In genomic region chr13:54797356-54797755, GRCm38 (mm10) we compare ENCODE assay signal across 8 mouse cellular contexts. TPM values are rescaled to one million over a fixed set of nuclear protein-coding genes. Genes with fewer than 3 reads are reported as not detected.
A peak's percentile ranks its signal among the peaks of the same experiment; 100 is the strongest.
DNase-seq lines count a peak whose midpoint lies in the region; ATAC-seq and TF ChIP-seq lines count a peak whose summit lies in the region.
"Had no signal": no experiment of that assay in that cellular context is flagged by ENCODE, and none has a peak within 500 bp of the region (broad histone marks: within the 10 kb centered on the region; RNA-seq: fewer than 3 reads in every experiment).

No protein-coding gene starts in this region.

- TF ChIP-seq POLR2A in CH12.LX (IDR thresholded peaks at IDR 0.05; ENCODE audit: low read depth, low read length): no peak
- no peak for TF ChIP-seq POLR2A in cortical plate, adult 2 months (IDR thresholded peaks at IDR 0.05; ENCODE audit: extremely low read depth, insufficient read depth, low read length)

- no peak for TF ChIP-seq EP300 in CH12.LX (IDR thresholded peaks at IDR 0.05; ENCODE audit: low read length)
- no peak for TF ChIP-seq EP300 in lung, postnatal 0 days (IDR thresholded peaks at IDR 0.05)

- peak; percentile 92 for TF ChIP-seq RAD21 in CH12.LX (IDR thresholded peaks at IDR 0.05; ENCODE audit: low read depth, low read length)

- no peaks in the 10 kb centered on the region for H3K36me3 ChIP-seq in intestine, postnatal 0 days (ENCODE audit: control insufficient read depth, insufficient read depth)
- no peaks in the 10 kb centered on the region for H3K36me3 ChIP-seq in intestine, embryonic 16.5 days (ENCODE audit: control insufficient read depth, insufficient read depth, low read length)
- no peaks in the 10 kb centered on the region for H3K36me3 ChIP-seq in CH12.LX (replicated peaks in 1 of 2; ENCODE audit: control insufficient read depth in 1 of 2, insufficient read depth in 1 of 2, low read length in 1 of 2)
- H3K36me3 ChIP-seq in lung, postnatal 0 days (ENCODE audit: insufficient read depth, low read length): no peaks in the 10 kb centered on the region
- H3K36me3 ChIP-seq: limb, embryonic 12.5 days had no signal

- no peaks in the 10 kb centered on the region for H3K79me2 ChIP-seq in CH12.LX (replicated peaks; ENCODE audit: control insufficient read depth, extremely low read depth, insufficient read depth, poor library complexity, severe bottlenecking)

- H3K4me1 ChIP-seq in intestine, postnatal 0 days (replicated peaks; ENCODE audit: control insufficient read depth, insufficient read depth, low read length): no peaks in the 10 kb centered on the region
- H3K4me1 ChIP-seq in intestine, embryonic 16.5 days (ENCODE audit: control insufficient read depth, insufficient read depth, low read length): no peaks in the 10 kb centered on the region
- no peaks in the 10 kb centered on the region for H3K4me1 ChIP-seq in CH12.LX (ENCODE audit: control insufficient read depth in 1 of 2, insufficient read depth in 2 of 2)
- no peaks in the 10 kb centered on the region; the same call in 1 of the 2 replicates for H3K4me1 ChIP-seq in cortical plate, adult 2 months (ENCODE audit: control insufficient read depth, insufficient read depth, low read length)
- no peaks in the 10 kb centered on the region for H3K4me1 ChIP-seq in lung, postnatal 0 days (ENCODE audit: insufficient read depth, low read depth, low read length)

- H3K27ac ChIP-seq in intestine, postnatal 0 days (ENCODE audit: low read depth, low read length): no peak overlapping the region
- no peak overlapping the region for H3K27ac ChIP-seq in intestine, embryonic 16.5 days (ENCODE audit: low read length)
- no peak overlapping the region for H3K27ac ChIP-seq in CH12.LX (ENCODE audit: insufficient read depth, low read depth)
- no peak overlapping the region for H3K27ac ChIP-seq in cortical plate, adult 2 months (ENCODE audit: insufficient read depth, low read length)
- no peak overlapping the region for H3K27ac ChIP-seq in lung, postnatal 0 days (ENCODE audit: low read length)
- H3K27ac ChIP-seq: limb, embryonic 12.5 days had no signal

- DNase-seq in A20 (ENCODE audit: low read depth, low spot score) (peak; percentile 48), CH12.LX (ENCODE audit: extremely low read depth) (peak; percentile 39)
- peak; percentile 47 for DNase-seq in lung, postnatal 0 days (ENCODE audit: low spot score)
- DNase-seq in gastrocnemius, postnatal 14 days: no peak

- H3K4me2 ChIP-seq in intestine, postnatal 0 days (replicated peaks; ENCODE audit: low read depth): no peak overlapping the region
- no peak overlapping the region for H3K4me2 ChIP-seq in intestine, embryonic 16.5 days (ENCODE audit: low read depth, low read length)
- H3K4me2 ChIP-seq in CH12.LX (ENCODE audit: insufficient read depth, low read depth, poor library complexity, severe bottlenecking): no peak overlapping the region
- no peak overlapping the region for H3K4me2 ChIP-seq in lung, postnatal 0 days (replicated peaks; ENCODE audit: low read depth, low read length)
- H3K4me2 ChIP-seq: limb, embryonic 12.5 days had no signal

- H3K4me3 ChIP-seq in intestine, postnatal 0 days (ENCODE audit: low read depth, low read length): no peak overlapping the region
- no peak overlapping the region for H3K4me3 ChIP-seq in intestine, embryonic 16.5 days (ENCODE audit: low read length)
- no peak overlapping the region for H3K4me3 ChIP-seq in CH12.LX (replicated peaks in 1 of 3; ENCODE audit: low read depth in 2 of 3, low read length in 2 of 3, poor library complexity in 1 of 3)
- H3K4me3 ChIP-seq in cortical plate, adult 2 months (ENCODE audit: insufficient read depth, low read length): no peak overlapping the region
- no peak overlapping the region for H3K4me3 ChIP-seq in lung, postnatal 0 days (ENCODE audit: low read depth, low read length)
- H3K4me3 ChIP-seq: limb, embryonic 12.5 days had no signal

- no peaks in the 10 kb centered on the region for H3K27me3 ChIP-seq in intestine, postnatal 0 days (replicated peaks; ENCODE audit: control insufficient read depth, insufficient read depth, low read length)
- H3K27me3 ChIP-seq in intestine, embryonic 16.5 days (replicated peaks; ENCODE audit: control insufficient read depth, insufficient read depth, low read length): no peaks in the 10 kb centered on the region
- H3K27me3 ChIP-seq in CH12.LX (replicated peaks): peaks cover 80% of the 10 kb centered on the region
- H3K27me3 ChIP-seq in lung, postnatal 0 days (replicated peaks; ENCODE audit: insufficient read depth, low read length): no peaks in the 10 kb centered on the region

- H3K9me3 ChIP-seq in intestine, postnatal 0 days (ENCODE audit: control insufficient read depth): no peaks in the 10 kb centered on the region
- no peaks in the 10 kb centered on the region for H3K9me3 ChIP-seq in intestine, embryonic 16.5 days (ENCODE audit: control insufficient read depth, low read length)
- peaks cover 7% of the 10 kb centered on the region for H3K9me3 ChIP-seq in CH12.LX (replicated peaks; ENCODE audit: low read length)
- no peaks in the 10 kb centered on the region for H3K9me3 ChIP-seq in lung, postnatal 0 days (ENCODE audit: low read length)
- H3K9me3 ChIP-seq: limb, embryonic 12.5 days had no signal

- intact Hi-C loops in gastrocnemius, postnatal 14 days (cut with DNase I; ENCODE audit: low total_unique reads): loop anchor here (5.0 to 10.0 kb wide), 2 partner anchors 275 to 377 kb away; no protein-coding TSS in a partner anchor

- ATAC-seq in intestine, postnatal 0 days: no peak
- ATAC-seq in intestine, embryonic 16.5 days: no peak
- no peak for ATAC-seq in lung, postnatal 0 days

- no peak overlapping the region for H3K9ac ChIP-seq in intestine, postnatal 0 days (ENCODE audit: low read depth, low read length)
- H3K9ac ChIP-seq in intestine, embryonic 16.5 days (ENCODE audit: low read depth, low read length): no peak overlapping the region
- no peak overlapping the region for H3K9ac ChIP-seq in CH12.LX (ENCODE audit: insufficient read depth, low read depth)
- H3K9ac ChIP-seq in lung, postnatal 0 days (replicated peaks; ENCODE audit: low read depth): no peak overlapping the region
- H3K9ac ChIP-seq: limb, embryonic 12.5 days had no signal

- dilution Hi-C loops in CH12.LX (cut with MboI; ENCODE audit: extremely low pct_ligation_motif_present, extremely low pct_unique_long_range_greater_than_20kb, low sequenced_read_pairs): no loop called here

- WGBS in intestine, postnatal 0 days: 38% methylated on average over 4 of the region's 4 CpGs
- WGBS in intestine, embryonic 16.5 days: 37% methylated on average over 4 of the region's 4 CpGs
- 35% methylated on average over 4 of the region's 4 CpGs for WGBS in lung, postnatal 0 days

- peak; percentile 92 for TF ChIP-seq CTCF in intestine, postnatal 0 days (IDR thresholded peaks at IDR 0.05; ENCODE audit: low read depth)
- TF ChIP-seq CTCF in CH12.LX (conservative IDR thresholded peaks at IDR 0.05 in 1 of 2, IDR thresholded peaks at IDR 0.05 in 1 of 2; ENCODE audit: low read depth in 2 of 2, low read length in 2 of 2): peak; percentile 94 to 99
- TF ChIP-seq CTCF in cortical plate, adult 2 months (IDR thresholded peaks at IDR 0.05; ENCODE audit: extremely low read depth, insufficient read depth, low read length): peak; percentile 89
- peak; percentile 95 for TF ChIP-seq CTCF in lung, postnatal 0 days (IDR thresholded peaks at IDR 0.05)

- in situ Hi-C loops in CH12.LX (cut with MboI; ENCODE audit: low pct_ligation_motif_present, low pct_unique_long_range_greater_than_20kb, low sequenced_read_pairs): loop anchor here (10.0 kb wide), 1 partner anchor 377 kb away; no protein-coding TSS in a partner anchor

TF ChIP-seq in CH12.LX, 34 proteins besides CTCF, POLR2A, EP300 and RAD21 (continues in another document):
- 0 out of 2 replicates have a peak, but pooled peaks have one; percentile 18 for TF ChIP-seq JUND (conservative IDR thresholded peaks at IDR 0.05; ENCODE audit: low read depth, low read length)

RNA-seq across cellular contexts. Expression of gene Tspan17, which starts 8.2 kb away (rescaled TPM):
- 14.8 and 15.2 TPM in 2 replicates for polyA plus RNA-seq in intestine, postnatal 0 days (2015; fragmentation: Nextera tagmentation; extraction: Ambion mirVana)
- 13.6 and 14.1 TPM in 2 replicates for polyA plus RNA-seq in intestine, embryonic 16.5 days (2015; fragmentation: Nextera tagmentation; extraction: Ambion mirVana)
- total RNA-seq in CH12.LX (2012; rRNA removed) (0.63 and 0.68 TPM in 2 replicates), CH12.LX (2014; rRNA removed) (0.19 TPM in 1 of 2 replicates, not detected in the other)
- polyA plus RNA-seq in CH12.LX (2012; ENCODE audit: insufficient read length, low read depth): 0.61 and 0.91 TPM in 2 replicates
- 75.7 and 78.9 TPM in 2 replicates for polyA plus RNA-seq in cortical plate, adult 2 months (2012; rRNA removed)
- polyA plus RNA-seq in lung, postnatal 0 days (2015; fragmentation: Nextera tagmentation; extraction: Ambion mirVana): 32.9 and 40.5 TPM in 2 replicates
- total RNA-seq in gastrocnemius, postnatal 14 days (2021): 10 to 100 TPM; 23.0 to 25.8 TPM

RNA-seq across cellular contexts. Expression of gene Eif4e1b, which starts 13.6 kb away (rescaled TPM):
- not detected in 2 replicates for polyA plus RNA-seq in intestine, postnatal 0 days (2015; fragmentation: Nextera tagmentation; extraction: Ambion mirVana)
- not detected in 2 replicates for polyA plus RNA-seq in intestine, embryonic 16.5 days (2015; fragmentation: Nextera tagmentation; extraction: Ambion mirVana)
- total RNA-seq in CH12.LX (2012; rRNA removed) (not detected in 2 replicates), CH12.LX (2014; rRNA removed) (not detected in 2 replicates)
- polyA plus RNA-seq in CH12.LX (2012; ENCODE audit: insufficient read length, low read depth): not detected in 2 replicates
- not detected in 2 replicates for polyA plus RNA-seq in cortical plate, adult 2 months (2012; rRNA removed)
- not detected in 2 replicates for polyA plus RNA-seq in lung, postnatal 0 days (2015; fragmentation: Nextera tagmentation; extraction: Ambion mirVana)
- total RNA-seq in gastrocnemius, postnatal 14 days (2021): not detected
- polyA plus RNA-seq: limb, embryonic 12.5 days had no signal

RNA-seq across cellular contexts. Expression of gene Sncb, which starts 31.0 kb away (rescaled TPM):
- 0.22 and 0.37 TPM in 2 replicates for polyA plus RNA-seq in intestine, postnatal 0 days (2015; fragmentation: Nextera tagmentation; extraction: Ambion mirVana)
- polyA plus RNA-seq in intestine, embryonic 16.5 days (2015; fragmentation: Nextera tagmentation; extraction: Ambion mirVana): 0.39 and 0.46 TPM in 2 replicates
- not detected in 2 replicates for total RNA-seq in CH12.LX (2012; rRNA removed)
- total RNA-seq in CH12.LX (2014; rRNA removed): not detected in 2 replicates
- not detected in 2 replicates for polyA plus RNA-seq in CH12.LX (2012; ENCODE audit: insufficient read length, low read depth)
- 734 and 773 TPM in 2 replicates for polyA plus RNA-seq in cortical plate, adult 2 months (2012; rRNA removed)
- polyA plus RNA-seq in lung, postnatal 0 days (2015; fragmentation: Nextera tagmentation; extraction: Ambion mirVana): not detected in 2 replicates
- under 1 TPM in 1 of 2 experiments, not detected in 1; 0.18 TPM for total RNA-seq in gastrocnemius, postnatal 14 days (2021)
- polyA plus RNA-seq: limb, embryonic 12.5 days had no signal

RNA-seq across cellular contexts. Expression of gene Gprin1, which starts 47.7 kb away (rescaled TPM):
- polyA plus RNA-seq in intestine, postnatal 0 days (2015; fragmentation: Nextera tagmentation; extraction: Ambion mirVana): 0.50 and 0.59 TPM in 2 replicates
- polyA plus RNA-seq in intestine, embryonic 16.5 days (2015; fragmentation: Nextera tagmentation; extraction: Ambion mirVana): 0.15 and 0.16 TPM in 2 replicates
- total RNA-seq in CH12.LX (2012; rRNA removed): not detected in 2 replicates
- total RNA-seq in CH12.LX (2014; rRNA removed): not detected in 2 replicates
- not detected in 2 replicates for polyA plus RNA-seq in CH12.LX (2012; ENCODE audit: insufficient read length, low read depth)
- polyA plus RNA-seq in cortical plate, adult 2 months (2012; rRNA removed): 57.2 and 62.1 TPM in 2 replicates
- 0.04 TPM in 1 of 2 replicates, not detected in the other for polyA plus RNA-seq in lung, postnatal 0 days (2015; fragmentation: Nextera tagmentation; extraction: Ambion mirVana)
- under 1 TPM; 0.09 to 0.12 TPM for total RNA-seq in gastrocnemius, postnatal 14 days (2021)

Comparison
In these comparisons a context has a peak if more than half of its experiments do, and no peak if none do; other contexts are left out.
1. RNA of gene Sncb, which starts 31.0 kb away (polyA plus RNA-seq): 734 to 773 TPM in cortical plate, adult 2 months; 0.39 to 0.46 TPM in intestine, embryonic 16.5 days, 0.22 to 0.37 TPM in intestine, postnatal 0 days, not detected in CH12.LX and not detected in lung, postnatal 0 days; every median in the first group is over 100 times any median in the second.
2. Peak in every context shown above with its lines, with median percentiles within 50 percentile points of each other: CTCF ChIP-seq.